Mouse (Mus musculus) testis, postnatal 10 days (tissue): ENCODE results near the gene B4galnt2.
A peak's percentile ranks its signal among the peaks of the same experiment; 100 is the strongest.

ENCODE experiments used
- DNase-seq: peaks from one replicate; pipeline ENCODE4 v3.0.0; 2021; ENCODE audit warnings: low spot score

Gene B4galnt2

DNA sequence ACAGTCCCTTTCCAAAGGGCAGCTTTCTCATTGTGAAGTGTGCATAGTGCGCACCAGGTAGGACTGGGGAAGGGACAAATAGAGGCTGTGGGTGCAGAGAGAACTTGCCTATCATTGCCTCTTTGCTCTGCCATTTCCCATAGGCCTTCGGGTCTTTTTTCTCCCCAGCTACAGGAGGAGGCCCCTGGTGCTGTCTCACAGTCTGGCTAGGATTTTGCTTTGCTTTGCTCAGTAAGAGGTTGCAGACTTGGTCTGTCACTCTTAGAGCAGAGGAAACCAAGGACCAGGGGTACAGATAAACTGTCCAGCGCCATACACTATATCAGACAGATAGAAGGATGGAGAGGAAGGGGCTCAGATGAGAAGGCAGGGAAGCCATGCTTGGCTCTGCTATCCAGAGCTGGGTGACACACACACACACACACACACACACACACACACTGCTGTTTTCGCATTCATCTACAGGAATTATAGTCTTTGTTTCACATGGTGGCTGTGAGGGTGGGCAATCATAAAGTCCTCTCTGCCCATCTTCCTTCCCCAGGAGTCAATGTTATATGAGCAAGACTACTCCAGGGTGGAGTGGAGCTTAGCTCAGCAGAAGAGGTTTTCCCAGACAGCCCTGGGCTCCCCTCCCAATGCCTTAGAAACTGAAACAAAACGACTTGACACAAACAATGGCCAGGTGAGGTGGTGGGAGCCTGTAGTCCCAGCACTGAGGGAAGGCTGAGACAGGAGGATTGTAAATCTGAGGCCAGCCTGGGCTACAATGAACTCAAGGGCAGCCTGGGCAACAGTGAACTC is 73.8 kb downstream of the B4galnt2 start:
- DNase-seq = no peak

DNA sequence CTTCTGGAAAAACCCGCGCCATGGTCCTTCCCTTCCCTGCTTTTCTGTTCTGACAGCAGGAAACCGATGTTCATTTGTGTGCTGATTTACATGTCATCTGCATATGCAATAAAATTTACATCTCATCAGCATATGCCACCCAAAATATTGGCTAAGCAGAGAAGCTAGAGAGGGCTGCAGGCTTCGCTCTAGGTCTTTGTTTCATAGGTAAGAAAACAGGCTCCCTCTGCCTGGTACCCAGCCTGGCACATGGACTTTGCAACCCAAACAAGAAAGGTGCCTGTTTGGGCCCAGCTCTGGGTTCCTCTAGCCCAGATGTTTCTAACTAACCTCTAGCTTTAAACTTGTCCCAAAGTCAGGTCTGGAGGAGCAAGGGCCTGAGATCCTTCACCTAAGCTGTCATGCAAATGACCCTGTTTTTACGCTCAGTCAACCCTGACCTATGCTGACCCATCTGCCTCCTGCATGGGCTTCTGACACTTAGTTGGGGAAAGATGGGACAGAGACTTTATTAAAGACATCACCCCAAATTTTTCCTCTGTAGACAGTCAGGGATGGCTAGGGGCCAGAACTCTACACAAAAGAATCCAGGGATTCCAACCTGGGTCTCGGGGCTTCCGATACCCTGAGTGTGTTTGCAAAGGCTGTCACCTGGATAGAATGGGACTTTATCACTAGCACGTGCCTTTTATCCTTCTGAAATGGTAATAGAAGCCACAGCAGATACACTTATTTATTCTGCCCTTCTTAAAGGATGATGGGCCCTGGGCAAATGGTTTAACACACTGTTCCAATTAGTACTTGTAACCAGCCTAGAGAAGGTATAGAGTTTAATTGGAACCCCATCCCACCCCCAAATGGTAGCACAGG is 75.5 kb downstream of the B4galnt2 start:
- no peak for DNase-seq

DNA sequence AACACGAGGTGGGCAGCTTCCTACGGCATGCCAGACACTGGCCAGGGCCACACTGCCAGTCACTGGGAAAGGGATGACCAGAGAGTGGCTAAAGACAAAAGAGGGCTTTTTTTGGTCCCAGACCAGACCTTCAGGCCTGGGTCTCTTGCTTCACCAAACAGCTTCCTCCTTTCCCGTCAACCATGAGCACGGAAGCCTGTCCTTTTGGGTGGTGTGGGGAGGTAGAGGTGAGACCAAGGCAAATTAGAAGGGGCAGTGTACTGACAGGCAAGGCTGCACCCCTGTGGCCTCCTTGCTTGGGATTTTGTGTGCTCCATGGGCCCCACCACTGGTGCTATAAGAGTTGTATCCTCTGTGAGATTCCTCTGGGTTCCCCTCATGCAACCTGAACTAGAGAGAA is 76.1 kb downstream of the B4galnt2 start:
- DNase-seq = no peak

DNA sequence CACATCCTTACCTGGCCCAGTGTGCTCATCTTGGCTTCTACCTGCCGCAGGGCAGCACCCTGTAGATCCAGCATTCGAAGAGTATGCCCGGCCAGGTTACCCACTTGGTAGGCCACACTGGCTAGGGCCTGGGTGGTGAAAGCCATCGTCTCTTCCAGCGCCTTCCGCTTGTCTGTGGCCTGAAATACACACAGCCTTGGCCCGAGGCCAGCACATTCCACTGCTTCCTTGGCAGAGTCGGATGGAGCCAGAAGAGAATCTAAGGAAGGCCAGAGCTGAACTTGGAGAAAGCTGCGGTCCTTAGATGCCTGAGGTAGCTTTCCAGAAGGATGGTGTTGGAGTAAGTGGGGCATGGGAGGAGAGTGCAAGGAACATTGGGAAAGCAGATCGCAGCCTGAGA is 77.6 kb downstream of the B4galnt2 start, which contains the start of gene Gngt2:
Gene Gngt2 (plus strand): TSS at position 158 of the 400 bp plus-strand sequence.
- DNase-seq = peak; percentile 92

DNA sequence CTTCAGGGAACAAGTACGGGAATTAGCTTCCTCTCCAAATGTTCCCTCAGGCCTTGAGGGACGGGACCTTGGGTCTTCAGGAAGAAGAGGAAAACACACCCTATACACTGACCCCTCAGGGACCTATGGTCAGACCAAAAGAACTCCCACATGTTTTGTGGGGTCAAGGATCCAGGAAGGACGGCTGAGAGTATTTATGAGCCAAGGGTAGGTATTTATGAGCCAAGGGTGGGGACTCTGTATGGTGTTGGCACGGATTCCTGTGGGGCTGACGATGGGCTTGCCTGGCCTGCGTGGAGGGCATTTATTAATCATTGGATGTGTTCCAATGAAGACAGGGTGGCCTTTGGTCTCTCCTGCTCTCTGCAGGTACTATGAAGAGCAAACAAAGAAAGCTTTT is 78.3 kb downstream of the B4galnt2 start:
- no peak for DNase-seq

DNA sequence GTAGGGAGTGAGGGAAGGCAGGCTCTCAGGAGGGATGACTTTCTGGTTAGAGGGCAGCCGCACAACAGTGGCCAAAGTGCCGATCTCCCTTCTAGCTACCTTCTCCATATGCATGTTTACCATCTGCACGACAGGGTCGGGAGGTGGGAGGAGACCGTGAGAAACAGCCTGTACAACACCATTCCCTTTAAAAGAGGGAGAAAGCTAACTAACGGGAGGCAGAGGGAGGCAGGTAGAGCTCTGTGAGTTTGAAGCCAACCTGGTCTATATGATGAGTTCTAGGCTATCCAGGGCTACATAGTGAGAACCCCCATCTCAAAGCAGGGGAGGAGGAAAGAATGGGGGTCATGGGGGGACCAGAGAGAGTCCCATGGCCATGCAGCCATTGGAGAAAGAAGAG is 78.9 kb downstream of the B4galnt2 start:
- no peak for DNase-seq

DNA sequence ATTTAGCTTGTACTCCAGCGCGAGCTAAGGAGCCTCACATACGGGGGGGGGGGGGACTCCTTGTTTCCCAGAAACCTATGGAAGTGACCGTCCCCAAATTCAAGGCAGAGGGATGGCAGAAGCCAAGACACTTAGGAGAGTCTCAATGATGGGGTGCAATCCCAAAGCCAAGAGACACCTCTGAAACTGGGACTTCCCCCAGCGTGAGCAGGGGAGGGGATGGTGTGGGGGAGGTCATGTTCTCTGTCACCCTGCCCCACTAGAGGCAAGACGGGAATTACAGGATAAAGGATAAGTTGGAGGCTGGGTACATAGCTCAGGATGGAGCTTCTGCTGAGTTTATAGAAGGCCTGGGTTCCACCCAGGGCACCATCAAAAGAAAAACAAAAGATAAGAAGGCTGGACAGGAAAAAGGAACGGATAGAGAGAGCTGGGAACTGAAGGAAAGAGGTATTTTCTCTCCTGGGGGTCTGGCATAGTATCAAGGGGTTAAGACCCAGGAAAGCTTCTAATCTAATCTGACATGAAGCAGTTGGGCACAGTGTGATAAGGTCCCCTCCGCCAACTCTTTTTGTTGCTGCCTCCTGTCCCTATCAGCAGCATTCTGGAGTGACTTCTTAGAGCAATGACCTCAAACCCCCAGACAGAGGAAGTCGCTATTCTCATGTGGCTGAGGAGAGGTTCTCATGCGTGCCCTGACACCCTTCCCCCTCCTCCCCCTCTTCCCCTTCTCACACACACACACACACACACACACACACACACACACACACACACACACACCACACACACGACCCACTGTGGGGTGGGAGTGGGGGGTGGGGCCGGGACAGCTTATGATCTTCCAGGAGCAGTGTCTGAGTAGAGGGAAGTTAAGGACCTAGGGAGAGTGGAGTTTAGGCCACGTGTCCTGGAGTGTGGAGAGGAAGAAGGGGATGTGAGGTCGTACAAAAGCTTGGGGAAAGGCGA is 79.7 kb downstream of the B4galnt2 start:
- DNase-seq = no peak

DNA sequence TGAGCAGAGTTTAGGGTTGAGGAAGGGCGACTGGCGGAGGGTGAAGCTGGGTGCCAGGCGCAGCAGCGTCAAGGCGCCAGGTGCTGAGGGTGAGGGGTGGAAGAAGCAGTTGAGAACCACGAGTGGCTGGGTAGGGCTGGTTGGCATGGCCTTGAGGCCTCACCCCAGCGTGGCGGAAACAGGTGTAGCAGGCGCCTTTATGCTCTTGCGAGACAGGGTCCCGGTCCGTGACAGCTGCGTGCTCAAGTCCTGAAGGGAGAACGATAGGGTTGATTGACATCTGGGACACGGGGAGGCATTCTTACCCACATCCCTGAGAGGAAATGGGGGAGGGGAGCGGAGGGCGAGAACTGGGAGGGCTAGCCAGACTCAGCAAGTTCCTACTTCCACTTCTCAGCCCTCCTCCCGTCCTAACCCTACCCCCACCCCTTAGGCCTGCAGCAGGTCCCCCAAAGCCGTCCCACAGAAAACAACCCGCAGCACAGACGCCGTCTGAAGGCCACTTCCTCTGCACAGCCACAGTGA is 80.5 kb downstream of the B4galnt2 start:
- no peak for DNase-seq

DNA sequence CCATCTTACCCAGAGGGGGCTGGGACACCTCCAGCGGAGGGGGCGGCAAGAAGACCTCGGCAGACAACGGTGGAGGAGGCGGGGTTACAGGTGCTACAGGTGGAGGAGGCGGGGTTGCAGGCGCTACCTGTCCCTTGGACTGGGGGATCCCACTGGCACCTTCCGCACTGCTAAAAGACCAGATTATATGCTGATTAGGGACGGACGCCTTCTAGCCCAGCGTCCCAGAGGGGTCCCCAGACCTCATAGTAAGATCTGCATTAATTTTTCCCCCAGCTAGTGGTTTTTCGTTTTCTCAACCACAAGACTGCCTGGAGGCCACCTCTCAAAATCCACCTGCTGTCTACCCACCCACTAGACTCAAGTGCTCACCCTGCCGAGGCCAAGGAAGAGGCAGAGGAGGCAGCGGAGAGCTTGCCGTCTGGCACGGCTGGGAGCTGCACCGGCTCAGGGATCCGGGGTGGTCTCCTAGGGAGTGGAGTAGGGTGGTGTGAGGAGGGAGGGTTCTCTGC is 81.0 kb downstream of the B4galnt2 start:
- no peak for DNase-seq

DNA sequence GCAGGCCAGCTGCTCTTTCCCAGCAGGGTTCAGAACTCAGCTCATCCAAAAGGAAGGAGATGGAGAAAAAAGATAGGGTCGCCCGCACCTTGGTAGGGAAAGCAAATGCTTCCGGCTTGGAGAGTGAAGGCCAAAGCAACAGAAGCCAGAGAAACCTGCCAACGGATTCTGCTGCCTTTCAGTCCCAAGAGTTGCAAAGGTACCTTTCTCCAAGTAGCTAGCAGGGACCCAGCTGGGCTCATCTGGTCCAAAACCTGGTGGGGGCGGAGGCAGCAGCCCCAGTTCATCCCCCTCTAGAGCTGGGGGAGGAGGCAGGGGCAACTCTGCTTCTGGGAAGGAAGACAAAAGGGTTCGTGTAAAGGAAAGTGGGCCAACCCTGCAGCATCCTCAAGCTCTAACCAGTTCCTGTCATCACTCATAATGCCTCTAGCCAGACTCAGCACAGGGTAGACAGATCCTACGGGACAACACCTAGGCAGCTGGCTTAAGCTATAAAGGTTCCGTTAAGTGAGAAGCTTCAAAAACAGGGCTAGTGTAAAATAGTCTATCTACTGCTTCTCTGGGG is 81.6 kb downstream of the B4galnt2 start:
- no peak for DNase-seq

DNA sequence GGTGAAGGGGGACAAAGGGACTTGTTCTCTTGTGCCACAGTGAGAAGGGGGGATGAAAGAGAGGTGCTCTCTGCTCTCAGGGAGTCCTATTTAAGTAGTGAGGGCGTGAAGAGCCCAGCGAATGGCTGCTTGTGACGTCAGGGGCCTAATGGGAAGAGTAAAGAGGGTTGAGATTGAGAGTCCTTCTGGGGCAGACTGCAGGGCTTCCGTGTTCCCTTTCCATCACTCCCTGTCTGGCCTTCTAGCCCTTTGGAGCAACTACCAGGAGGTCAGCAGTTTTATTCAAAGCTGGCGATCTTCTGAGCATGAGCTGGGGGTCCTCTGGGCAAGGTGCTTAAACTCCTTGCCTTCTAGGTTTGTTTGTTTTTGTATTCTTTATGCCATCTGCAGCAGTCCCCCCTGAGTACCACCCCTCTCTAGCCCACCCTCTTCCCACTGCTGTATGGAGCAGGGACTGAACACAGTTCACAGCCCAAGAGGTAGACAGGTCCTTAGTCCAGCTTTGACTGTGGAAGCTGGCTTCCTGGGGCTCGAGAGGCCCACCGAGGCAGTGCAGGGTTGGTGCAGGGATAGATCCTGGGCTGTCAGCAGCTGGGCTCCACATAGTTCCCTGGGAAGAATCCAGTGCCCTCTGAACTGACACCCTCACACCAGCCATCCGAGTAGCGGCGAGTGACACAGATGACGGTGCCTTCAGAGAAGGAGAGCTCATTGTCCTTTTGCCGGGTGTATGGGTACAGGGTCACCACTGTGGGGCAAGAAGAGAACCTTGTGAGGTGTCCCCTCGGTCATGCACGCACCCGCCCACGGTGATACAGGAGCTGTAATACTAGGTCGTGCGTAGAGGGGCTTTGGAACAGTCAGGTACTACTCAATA is 82.3 kb downstream of the B4galnt2 start:
- no peak for DNase-seq

DNA sequence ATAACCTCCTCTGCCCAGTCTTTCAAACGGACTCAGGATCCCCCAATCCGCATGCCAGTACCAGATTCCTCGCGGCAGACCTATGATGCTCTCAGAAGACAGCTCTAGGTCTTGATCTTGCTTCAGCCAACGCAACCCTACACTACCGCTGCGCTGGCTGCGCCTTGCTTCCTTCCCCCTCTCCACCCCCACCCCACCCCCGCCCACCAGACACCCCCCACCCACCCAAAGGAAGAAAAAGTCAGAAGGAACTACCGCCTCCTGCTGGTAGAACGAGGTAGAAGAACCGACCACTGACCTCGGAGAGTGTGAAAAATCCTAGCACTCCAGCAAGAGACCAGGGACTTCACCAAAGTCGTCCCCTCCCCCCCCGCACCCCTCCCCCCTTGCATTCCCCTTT is 83.0 kb downstream of the B4galnt2 start:
- DNase-seq = peak; percentile 53

DNA sequence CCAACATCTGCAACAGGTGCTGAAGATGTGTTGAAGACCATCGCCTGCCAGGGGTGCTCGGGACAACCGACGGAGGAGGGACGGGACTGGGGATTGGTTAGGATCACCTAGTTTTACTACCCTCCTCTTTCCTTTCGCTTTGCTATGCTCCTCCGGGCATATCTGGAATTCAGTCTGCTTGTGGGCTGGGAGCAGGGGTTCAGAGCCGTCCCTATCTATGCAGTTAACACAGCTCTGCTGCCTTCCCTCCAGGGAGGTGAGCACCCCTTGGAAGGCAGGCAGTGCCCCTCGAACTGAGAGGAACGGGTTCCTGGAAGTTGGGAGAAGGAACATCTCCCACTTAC is 83.4 kb downstream of the B4galnt2 start:
- DNase-seq = no peak

DNA sequence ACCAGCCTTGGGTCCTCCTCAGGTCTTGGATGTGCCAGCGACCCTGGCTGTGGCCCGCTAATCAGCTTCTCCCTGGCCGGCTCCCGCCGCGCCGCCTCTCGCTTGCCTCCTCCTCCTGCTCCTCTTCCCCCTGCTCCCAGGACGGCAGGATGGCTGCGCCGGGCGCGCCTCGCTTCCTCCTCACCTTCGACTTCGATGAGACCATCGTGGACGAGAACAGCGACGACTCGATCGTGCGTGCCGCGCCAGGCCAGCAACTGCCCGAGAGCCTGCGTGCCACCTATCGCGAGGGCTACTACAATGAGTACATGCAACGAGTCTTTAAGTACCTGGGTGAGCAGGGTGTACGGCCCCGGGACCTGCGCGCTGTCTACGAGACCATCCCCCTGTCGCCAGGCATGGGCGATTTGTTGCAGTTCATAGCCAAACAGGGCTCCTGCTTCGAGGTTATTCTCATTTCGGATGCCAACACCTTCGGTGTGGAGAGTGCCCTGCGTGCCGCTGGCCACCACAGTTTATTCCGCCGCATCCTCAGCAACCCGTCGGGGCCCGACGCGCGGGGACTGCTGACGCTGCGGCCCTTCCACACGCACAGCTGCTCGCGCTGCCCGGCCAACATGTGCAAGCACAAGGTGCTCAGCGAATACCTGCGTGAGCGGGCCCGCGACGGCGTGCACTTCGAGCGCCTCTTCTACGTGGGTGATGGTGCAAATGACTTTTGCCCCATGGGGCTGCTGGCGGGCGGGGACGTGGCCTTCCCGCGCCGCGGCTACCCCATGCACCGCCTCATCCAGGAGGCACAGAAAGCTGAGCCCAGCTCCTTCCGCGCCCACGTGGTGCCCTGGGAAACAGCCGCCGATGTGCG is 84.0 kb downstream of the B4galnt2 start:
- DNase-seq = peak; percentile 58

DNA sequence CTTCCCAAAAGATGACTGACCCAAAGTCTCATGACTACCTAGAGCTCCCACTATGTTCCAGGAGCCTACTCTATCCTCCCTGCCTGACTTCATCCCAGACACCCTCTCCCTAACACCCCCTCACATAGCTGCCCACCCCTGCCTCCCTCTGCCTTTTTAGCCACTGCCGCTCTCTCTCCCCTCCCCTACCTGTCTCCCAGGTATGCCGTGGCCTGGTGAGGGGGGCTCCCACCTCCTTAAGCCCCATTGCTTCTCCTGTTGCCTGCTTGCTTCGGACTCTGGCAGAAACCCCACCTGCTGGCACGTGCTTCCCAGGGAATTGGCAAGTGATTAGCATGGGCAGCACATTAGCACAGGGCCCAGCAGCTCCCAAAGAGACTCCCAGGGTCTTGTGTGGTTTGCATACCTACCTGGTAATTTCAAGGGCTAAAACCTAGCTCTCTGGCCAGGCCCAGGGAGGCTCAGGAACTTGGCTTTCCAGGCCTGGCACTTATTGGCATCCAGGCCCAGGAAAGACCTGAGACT is 85.1 kb downstream of the B4galnt2 start:
- DNase-seq = no peak

DNA sequence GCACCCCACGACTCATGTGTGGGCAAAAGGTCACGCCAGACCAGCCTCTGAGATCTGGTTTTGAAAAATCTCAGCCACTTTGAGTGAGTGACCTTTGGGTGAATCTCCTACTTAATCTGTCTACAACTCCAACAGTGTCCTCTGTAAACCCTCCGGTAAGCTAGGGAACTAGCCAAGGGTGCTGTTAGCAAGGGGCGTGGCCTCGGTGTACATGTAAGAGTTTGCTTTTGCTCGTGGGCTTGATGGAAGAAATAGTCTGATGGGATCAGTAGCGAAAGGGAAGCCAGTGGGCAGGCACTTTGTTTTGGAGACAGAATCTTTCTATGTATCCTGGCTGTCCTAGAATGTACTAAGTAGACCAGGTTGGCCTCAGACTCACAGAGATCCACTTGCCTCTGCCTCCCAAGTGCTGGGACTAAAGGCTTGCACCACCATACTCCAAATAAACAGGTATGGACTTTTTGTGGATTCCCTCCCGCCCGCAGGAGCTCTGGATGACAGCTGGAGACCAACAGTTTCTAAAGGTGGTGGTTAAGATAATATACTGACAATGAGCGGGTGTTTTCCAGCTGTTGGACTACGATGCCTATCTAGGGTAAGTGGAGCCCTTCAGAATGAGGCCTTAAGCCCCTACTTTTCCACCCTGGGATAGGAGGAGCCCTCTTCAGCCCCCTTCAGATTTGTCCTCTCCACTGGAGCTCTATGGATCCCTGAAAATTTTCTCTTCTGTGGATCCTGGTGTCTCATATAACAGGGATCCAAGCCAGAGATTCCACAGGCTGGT is 86.3 kb downstream of the B4galnt2 start:
- DNase-seq = no peak

DNA sequence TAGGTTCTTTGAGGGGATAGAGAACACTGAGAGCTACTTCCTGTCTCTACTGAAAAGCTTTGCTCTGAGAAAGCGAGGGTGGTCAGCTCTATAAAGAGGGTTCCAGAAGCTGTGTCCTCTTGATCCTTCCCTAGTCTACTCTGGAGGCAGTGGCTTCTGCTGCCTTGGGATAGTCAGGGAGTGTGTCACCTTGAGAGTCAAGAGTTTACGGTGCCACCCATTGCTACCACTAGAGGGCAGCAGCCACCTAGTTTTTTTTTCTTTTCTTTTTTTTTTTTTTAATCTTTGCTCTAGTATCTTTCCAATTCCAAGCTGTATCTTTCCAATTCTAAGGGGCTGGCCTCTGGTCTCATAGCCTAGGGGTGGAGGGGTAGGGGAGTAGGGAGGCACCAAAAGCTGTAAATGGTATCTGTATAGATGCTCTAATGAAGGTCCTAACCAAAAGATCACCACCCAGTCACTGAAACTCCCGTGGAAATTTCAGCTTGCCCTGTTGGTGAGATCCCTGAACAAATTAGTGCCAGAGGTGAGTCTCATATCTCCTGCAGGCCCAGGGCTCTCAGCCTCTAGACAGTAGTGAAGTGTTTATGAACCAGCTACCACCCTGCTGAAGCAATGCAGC is 87.1 kb downstream of the B4galnt2 start:
- DNase-seq = peak; percentile 84

DNA sequence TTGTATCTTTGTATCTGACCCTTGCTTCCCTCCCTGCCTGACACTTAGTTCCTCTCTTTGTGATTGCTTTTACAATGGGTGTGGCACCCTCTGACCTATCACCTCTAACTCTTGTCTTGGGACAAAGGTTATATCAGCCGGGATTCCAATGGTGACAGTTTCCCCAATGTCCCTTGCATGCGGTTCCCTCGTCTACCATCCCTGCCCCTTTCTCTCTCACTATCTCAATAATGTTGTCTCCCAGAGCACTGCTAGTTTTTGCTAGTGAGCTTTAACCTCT is 87.6 kb downstream of the B4galnt2 start:
- no peak for DNase-seq
